Mouse (Mus musculus): ENCODE measurements around the gene Dcaf8. TPM values are rescaled to one million over a fixed set of nuclear protein-coding genes. Genes with fewer than 3 reads are reported as not detected.

Gene Dcaf8
- polyA plus RNA-seq (2015; fragmentation: Nextera tagmentation; extraction: Ambion mirVana) = 85.4 and 126 TPM in 2 replicates

GRCm38 (mm10) chr1:172147835-172148278, at the start of gene Dcaf8:
Dcaf8 (plus strand) TSS chr1:172148084.

GRCm38 (mm10) chr1:172126376-172127347, 21.2 kb upstream of the Dcaf8 start, which contains the start of gene Pex19:
Pex19 (plus strand) TSS chr1:172126755.

GRCm38 (mm10) chr1:172206141-172206917, 58.4 kb downstream of the Dcaf8 start, which contains the start of gene Pea15a:
Pea15a (minus strand) TSS chr1:172206804.

GRCm38 (mm10) chr1:172219451-172220406, 71.8 kb downstream of the Dcaf8 start, which contains the start of gene Casq1:
Casq1 (minus strand) TSS chr1:172219868.

Other genes starting within 250 kb of the Dcaf8 start
- gene Slamf6, start 230.6 kb upstream of the Dcaf8 start, polyA plus RNA-seq (2015; fragmentation: Nextera tagmentation; extraction: Ambion mirVana) = 0.41 and 0.59 TPM in 2 replicates
- 5.4 and 8.0 TPM in 2 replicates for gene Vangl2, start 119.6 kb upstream of the Dcaf8 start, polyA plus RNA-seq (2015; fragmentation: Nextera tagmentation; extraction: Ambion mirVana)
- not detected in 2 replicates for gene Nhlh1, start 90.5 kb upstream of the Dcaf8 start, polyA plus RNA-seq (2015; fragmentation: Nextera tagmentation; extraction: Ambion mirVana)
- gene Copa, start 65.6 kb upstream of the Dcaf8 start, polyA plus RNA-seq (2015; fragmentation: Nextera tagmentation; extraction: Ambion mirVana) = 85.7 and 124 TPM in 2 replicates
- 84.9 and 127 TPM in 2 replicates for gene Ncstn, start 65.3 kb upstream of the Dcaf8 start, polyA plus RNA-seq (2015; fragmentation: Nextera tagmentation; extraction: Ambion mirVana)
- gene Pex19, start 21.3 kb upstream of the Dcaf8 start, polyA plus RNA-seq (2015; fragmentation: Nextera tagmentation; extraction: Ambion mirVana) = 131 and 196 TPM in 2 replicates
- 91.0 and 111 TPM in 2 replicates for gene Pea15a, start 58.7 kb downstream of the Dcaf8 start, polyA plus RNA-seq (2015; fragmentation: Nextera tagmentation; extraction: Ambion mirVana)
- 1.3 and 9.1 TPM in 2 replicates for gene Casq1, start 71.8 kb downstream of the Dcaf8 start, polyA plus RNA-seq (2015; fragmentation: Nextera tagmentation; extraction: Ambion mirVana)
- gene Atp1a4, start 110.3 kb downstream of the Dcaf8 start, polyA plus RNA-seq (2015; fragmentation: Nextera tagmentation; extraction: Ambion mirVana) = 0.68 and 2.4 TPM in 2 replicates
- gene Igsf8, start 113.6 kb downstream of the Dcaf8 start, polyA plus RNA-seq (2015; fragmentation: Nextera tagmentation; extraction: Ambion mirVana) = 29.8 and 33.0 TPM in 2 replicates
- 4.1 and 5.3 TPM in 2 replicates for gene Atp1a2, start 150.0 kb downstream of the Dcaf8 start, polyA plus RNA-seq (2015; fragmentation: Nextera tagmentation; extraction: Ambion mirVana)
- 0.28 TPM in 1 of 2 replicates, not detected in the other for gene Kcnj9, start 181.2 kb downstream of the Dcaf8 start, polyA plus RNA-seq (2015; fragmentation: Nextera tagmentation; extraction: Ambion mirVana)
- 0.30 and 0.65 TPM in 2 replicates for gene Kcnj10, start 193.1 kb downstream of the Dcaf8 start, polyA plus RNA-seq (2015; fragmentation: Nextera tagmentation; extraction: Ambion mirVana)
- 3.3 and 4.9 TPM in 2 replicates for gene Pigm, start 228.5 kb downstream of the Dcaf8 start, polyA plus RNA-seq (2015; fragmentation: Nextera tagmentation; extraction: Ambion mirVana)

Measured in adrenal gland, postnatal 0 days (tissue).